Mouse (Mus musculus) embryonic stem cell, embryonic (primary cell): ENCODE data around the gene Sptbn1.

ENCODE experiments used
- CTCF ChIA-PET, 4 experiments: fragments of 300-600 bp in 2 of 4; fragments of 350-600 bp in 2 of 4; sonication (Branson Sonifier 250); formaldehyde crosslinking; loops; one replicate each; lab custom pipeline; 2022; ENCODE audit warnings: inconsistent platforms in 2 of 4; lab: Charles Lee
- POLR2A ChIA-PET, 4 experiments: fragments of 300-600 bp in 2 of 4; fragments of 350-600 bp in 2 of 4; sonication (Branson Sonifier 250); formaldehyde crosslinking; loops; one replicate each; lab custom pipeline; 2022; ENCODE audit warnings: antibody characterized with exemption in 4 of 4, inconsistent platforms in 1 of 4; lab: Charles Lee

Sptbn1 gene

GRCm38 (mm10) chr11:30195756-30196155 lies 72.2 kb downstream of the Sptbn1 start:
- CTCF ChIA-PET, result interaction anchor here in 1 of 4 experiments (1.2 kb wide), 1 partner anchor 9 kb away, joined by 3 read pairs; no protein-coding TSS in a partner anchor
- POLR2A ChIA-PET, result interaction anchor here in 3 of 4 experiments (0.5 to 3.5 kb wide), 13 partner anchors 8 to 587 kb away, joined by 3 to 38 read pairs (median 3); no protein-coding TSS in a partner anchor

DNA sequence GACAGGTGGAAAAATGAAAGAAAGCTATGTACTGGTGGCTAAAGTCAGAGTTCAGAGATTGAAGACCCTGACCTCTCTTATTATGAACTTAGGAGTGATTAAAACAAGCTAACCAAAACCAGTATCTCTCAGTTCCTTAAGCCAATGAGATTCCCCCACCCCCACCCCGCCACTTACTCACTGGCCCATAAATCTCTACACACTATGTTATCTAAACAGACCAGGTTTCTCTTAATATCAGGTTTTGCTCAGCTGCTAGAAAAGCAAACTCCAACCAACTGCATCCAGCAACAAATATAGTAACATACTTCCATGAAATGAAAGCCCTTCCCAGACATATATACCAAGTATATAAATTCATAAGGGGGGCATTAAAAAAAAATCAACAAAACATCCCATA lies 73.2 kb downstream of the Sptbn1 start:
- CTCF ChIA-PET, result no interaction called here
- POLR2A ChIA-PET, result interaction anchor here in 3 of 4 experiments (0.6 to 2.1 kb wide), 5 partner anchors 11 to 520 kb away, joined by 3 to 11 read pairs (median 6); no protein-coding TSS in a partner anchor

GRCm38 (mm10) chr11:30190959-30191358 lies 77.0 kb downstream of the Sptbn1 start:
- CTCF ChIA-PET, result interaction anchor here in 1 of 4 experiments (0.6 kb wide), 1 partner anchor 48 kb away, joined by 3 read pairs; no protein-coding TSS in a partner anchor
- POLR2A ChIA-PET, result interaction anchor here in 2 of 4 experiments (1.1 to 1.4 kb wide), 3 partner anchors 9 to 14 kb away, joined by 3 read pairs; no protein-coding TSS in a partner anchor

- ChIA-PET CTCF (interaction anchor here in 1 of 4 experiments (0.6 kb wide), 1 partner anchor 48 kb away, joined by 3 read pairs; no protein-coding TSS in a partner anchor), POLR2A (interaction anchor here in 2 of 4 experiments (1.1 to 1.4 kb wide), 3 partner anchors 9 to 13 kb away, joined by 3 read pairs; no protein-coding TSS in a partner anchor)
Observed at GRCm38 (mm10) chr11:30190119-30190518, 77.9 kb downstream of the Sptbn1 start.

GRCm38 (mm10) chr11:30186902-30187470 lies 81.0 kb downstream of the Sptbn1 start:
- POLR2A ChIA-PET, result interaction anchor here (0.5 to 2.2 kb wide), 23 partner anchors 9 to 563 kb away, joined by 3 to 48 read pairs (median 4); no protein-coding TSS in a partner anchor
- CTCF ChIA-PET, result interaction anchor here in 1 of 4 experiments (1.5 kb wide), 1 partner anchor 9 kb away, joined by 3 read pairs; no protein-coding TSS in a partner anchor

- ChIA-PET POLR2A (interaction anchor here in 1 of 4 experiments (1.0 to 1.7 kb wide), 3 partner anchors 13 to 492 kb away, joined by 3 to 12 read pairs (median 3); partner anchors contain the start of gene Rtn4), CTCF (no interaction called here)
Observed at GRCm38 (mm10) chr11:30184527-30184926, 83.4 kb downstream of the Sptbn1 start.

DNA sequence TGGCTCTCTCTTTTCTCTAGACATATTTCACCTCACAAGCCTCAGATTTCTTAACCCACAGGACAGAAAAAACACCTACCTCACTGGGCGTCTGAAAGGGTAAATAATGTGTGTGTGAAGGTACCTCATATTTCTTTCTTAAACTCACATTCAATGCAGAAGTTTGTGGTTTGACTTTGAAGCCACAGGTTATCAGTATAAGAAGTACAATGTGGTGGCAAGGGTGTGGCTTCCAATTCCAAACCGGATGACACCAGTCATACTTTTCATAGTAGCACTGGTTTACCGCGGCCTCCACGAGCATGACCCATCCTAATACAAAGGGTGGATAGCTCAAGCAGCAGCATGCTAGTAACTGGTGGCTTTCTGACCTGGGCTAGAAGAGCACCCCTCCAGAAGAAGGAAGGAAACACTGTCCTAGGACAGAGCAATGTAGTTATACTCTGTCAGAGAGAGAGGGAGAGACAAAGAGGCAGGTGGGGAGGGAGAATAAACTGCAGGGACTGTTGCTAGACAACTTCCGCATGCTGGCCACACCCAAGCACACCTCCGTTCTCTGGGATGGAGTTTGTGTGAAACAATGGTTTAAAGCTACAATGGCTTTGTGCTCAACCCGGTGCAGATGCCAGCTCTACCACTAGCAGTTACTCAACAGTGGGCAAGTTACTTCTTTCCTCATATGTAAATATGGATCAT lies 85.1 kb downstream of the Sptbn1 start:
- CTCF ChIA-PET, result interaction anchor here in 1 of 4 experiments (0.6 kb wide), 1 partner anchor 19 kb away, joined by 3 read pairs; no protein-coding TSS in a partner anchor
- POLR2A ChIA-PET, result interaction anchor here in 3 of 4 experiments (0.6 to 4.5 kb wide), 17 partner anchors 11 to 936 kb away, joined by 3 to 59 read pairs (median 3); partner anchors contain the start of gene Cfap36 (in 1 of the 3)

DNA sequence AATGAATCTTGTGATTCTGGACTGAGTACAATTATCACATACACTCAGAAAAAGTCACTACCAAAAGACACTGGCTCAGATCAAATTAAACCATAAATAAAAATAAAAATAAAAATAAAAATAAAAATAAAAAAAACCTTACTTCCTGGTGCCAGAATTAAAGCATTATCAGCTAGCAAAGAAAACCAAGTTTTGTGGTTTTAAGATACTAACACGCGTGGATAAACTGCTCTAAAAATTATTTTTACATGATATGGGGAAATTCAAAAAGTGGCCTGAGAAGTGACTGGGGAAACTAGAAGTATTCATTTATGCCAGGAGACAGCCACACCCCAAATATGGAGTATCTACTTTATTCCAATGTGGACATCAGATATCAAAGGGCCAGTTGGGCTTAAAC lies 89.8 kb downstream of the Sptbn1 start:
- CTCF ChIA-PET, result interaction anchor here in 1 of 4 experiments (1.0 kb wide), 1 partner anchor 20 kb away, joined by 3 read pairs; no protein-coding TSS in a partner anchor

GRCm38 (mm10) chr11:30177145-30177840 lies 90.7 kb downstream of the Sptbn1 start:
- POLR2A ChIA-PET, result interaction anchor here in 3 of 4 experiments (1.0 to 3.9 kb wide), 17 partner anchors 10 to 573 kb away, joined by 3 to 32 read pairs (median 5); partner anchors contain the start of gene Eml6 (in 1 of the 3)
- CTCF ChIA-PET, result interaction anchor here in 1 of 4 experiments (1.0 kb wide), 2 partner anchors 21 to 61 kb away, joined by 3 read pairs; no protein-coding TSS in a partner anchor

More for the DNA sequence above, 89.8 kb downstream of the Sptbn1 start:
- POLR2A ChIA-PET, result interaction anchor here in 3 of 4 experiments (0.8 to 3.9 kb wide), 15 partner anchors 9 to 152 kb away, joined by 3 to 32 read pairs (median 6); partner anchors contain the start of gene Eml6 (in 1 of the 3)

DNA sequence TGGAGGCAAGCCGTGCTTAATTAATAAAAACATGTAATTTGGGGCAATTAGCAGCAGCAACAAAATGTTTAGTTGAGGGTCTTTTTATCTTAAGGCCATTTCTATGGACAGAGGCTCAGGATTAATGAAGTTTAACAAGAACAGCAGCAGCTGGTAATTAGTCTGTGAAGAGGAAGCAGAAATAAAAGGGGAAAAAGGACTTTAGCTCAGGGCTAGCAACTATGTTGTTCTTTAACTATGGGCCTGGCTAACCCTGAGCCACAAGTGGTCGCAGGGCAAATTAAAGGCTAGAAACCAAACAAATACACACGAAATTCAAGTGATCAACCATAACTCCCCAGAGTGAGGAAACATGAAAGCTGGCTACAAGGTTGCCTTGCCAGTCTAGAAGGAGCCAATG lies 91.9 kb downstream of the Sptbn1 start:
- POLR2A ChIA-PET, result interaction anchor here in 2 of 4 experiments (0.9 to 3.9 kb wide), 5 partner anchors 9 to 22 kb away, joined by 3 to 32 read pairs (median 5); no protein-coding TSS in a partner anchor
- CTCF ChIA-PET, result no interaction called here

- CTCF ChIA-PET, result no interaction called here
Observed at GRCm38 (mm10) chr11:30175623-30176022, 92.4 kb downstream of the Sptbn1 start.

GRCm38 (mm10) chr11:30171586-30172178 lies 96.3 kb downstream of the Sptbn1 start:
- CTCF ChIA-PET, result no interaction called here
- POLR2A ChIA-PET, result interaction anchor here in 1 of 4 experiments (0.6 to 0.9 kb wide), 2 partner anchors 11 to 26 kb away, joined by 3 to 4 read pairs; no protein-coding TSS in a partner anchor

More at GRCm38 (mm10) chr11:30175623-30176022, 92.4 kb downstream of the Sptbn1 start:
- POLR2A ChIA-PET, result interaction anchor here in 1 of 4 experiments (0.9 to 1.0 kb wide), 2 partner anchors 8 to 22 kb away, joined by 3 read pairs; no protein-coding TSS in a partner anchor

DNA sequence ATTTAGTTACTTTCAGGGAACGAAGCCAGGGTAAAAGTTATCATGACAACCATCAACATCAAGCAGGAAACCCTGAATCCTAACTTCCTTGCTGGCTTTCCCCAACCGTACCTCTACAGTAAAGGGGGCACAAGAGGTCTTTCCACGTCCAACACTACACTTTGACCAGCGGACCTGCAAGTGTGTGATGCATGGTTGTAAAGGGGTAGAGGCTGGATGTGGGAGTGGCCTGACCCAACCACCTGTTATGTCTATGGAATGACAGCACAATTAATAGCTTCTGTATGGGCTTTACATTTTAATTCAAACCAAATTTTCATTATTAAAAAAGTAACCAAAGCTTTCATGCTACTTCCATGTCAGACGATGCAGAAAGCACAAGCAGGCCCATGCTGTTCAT lies 96.8 kb downstream of the Sptbn1 start:
- POLR2A ChIA-PET, result interaction anchor here in 2 of 4 experiments (0.6 to 1.4 kb wide), 4 partner anchors 9 to 27 kb away, joined by 3 to 4 read pairs (median 4); no protein-coding TSS in a partner anchor
- CTCF ChIA-PET, result interaction anchor here in 1 of 4 experiments (0.6 kb wide), 1 partner anchor 9 kb away, joined by 3 read pairs; no protein-coding TSS in a partner anchor

DNA sequence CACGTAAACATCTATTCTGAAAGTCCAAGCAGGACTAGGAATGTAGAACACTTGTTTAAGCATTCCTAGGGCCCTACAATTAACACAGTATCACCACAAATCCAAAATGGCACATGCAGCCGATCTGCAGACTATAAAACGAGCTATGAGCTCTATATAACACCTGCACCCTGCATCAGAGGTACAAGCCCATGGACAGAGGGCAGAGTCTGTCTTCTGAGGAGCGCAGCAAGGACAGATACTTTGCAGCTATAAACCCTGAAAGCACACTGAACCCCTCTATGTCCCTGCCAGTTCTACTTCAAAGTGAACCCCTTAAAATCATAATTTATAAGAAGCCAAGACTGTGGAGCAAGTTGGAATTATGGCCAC lies 101.4 kb downstream of the Sptbn1 start:
- ChIA-PET CTCF (no interaction called here), POLR2A (interaction anchor here in 1 of 4 experiments (1.2 to 2.1 kb wide), 2 partner anchors 11 to 27 kb away, joined by 3 to 10 read pairs; no protein-coding TSS in a partner anchor)

GRCm38 (mm10) chr11:30165861-30166550 lies 102.0 kb downstream of the Sptbn1 start:
- CTCF ChIA-PET, result no interaction called here
- POLR2A ChIA-PET, result interaction anchor here in 1 of 4 experiments (1.5 to 2.1 kb wide), 2 partner anchors 12 to 21 kb away, joined by 3 to 10 read pairs; no protein-coding TSS in a partner anchor

- CTCF ChIA-PET, result no interaction called here
- POLR2A ChIA-PET, result interaction anchor here in 2 of 4 experiments (0.8 to 1.6 kb wide), 5 partner anchors 23 to 618 kb away, joined by 3 to 7 read pairs (median 4); no protein-coding TSS in a partner anchor
Observed at GRCm38 (mm10) chr11:30164515-30165214, 103.3 kb downstream of the Sptbn1 start.
